Mouse (Mus musculus): ENCODE measurements around the gene Rnaset2b. TPM values are rescaled to one million over a fixed set of nuclear protein-coding genes. Genes with fewer than 3 reads are reported as not detected.
A peak's percentile ranks its signal among the peaks of the same experiment; 100 is the strongest.
"Not testable (repeated sequence)": the region's sequence is repeated elsewhere in the genome, so short reads cannot be mapped to it uniquely, and the experiment has no call there.

Gene Rnaset2b
- total RNA-seq (2017): 302 and 381 TPM in 2 replicates

- not testable (repeated sequence) for ATAC-seq (ENCODE audit: extremely low read depth, insufficient number of reproducible peaks, low FRiP score, poor library complexity, severe bottlenecking)
Observed at GRCm38 (mm10) chr17:6970334-6970733, at the start of gene Rnaset2b. TSS of gene Rnaset2b (plus strand) at chr17:6970634.

- not testable (repeated sequence) for ATAC-seq (ENCODE audit: extremely low read depth, insufficient number of reproducible peaks, low FRiP score, poor library complexity, severe bottlenecking)
Observed at GRCm38 (mm10) chr17:6931625-6932024, 38.8 kb upstream of the Rnaset2b start.

- not testable (repeated sequence) for ATAC-seq (ENCODE audit: extremely low read depth, insufficient number of reproducible peaks, low FRiP score, poor library complexity, severe bottlenecking)
Observed at GRCm38 (mm10) chr17:6942560-6942959, 27.9 kb upstream of the Rnaset2b start.

GRCm38 (mm10) chr17:6947637-6947983 is 22.8 kb upstream of the Rnaset2b start:
- not testable (repeated sequence) for ATAC-seq (ENCODE audit: extremely low read depth, insufficient number of reproducible peaks, low FRiP score, poor library complexity, severe bottlenecking)

GRCm38 (mm10) chr17:6947984-6948768 is 22.3 kb upstream of the Rnaset2b start, which contains the start of gene Rsph3b:
TSS of gene Rsph3b (minus strand) at chr17:6948682.
- ATAC-seq (ENCODE audit: extremely low read depth, insufficient number of reproducible peaks, low FRiP score, poor library complexity, severe bottlenecking): peak; percentile 64

- ATAC-seq (ENCODE audit: extremely low read depth, insufficient number of reproducible peaks, low FRiP score, poor library complexity, severe bottlenecking): not testable (repeated sequence)
Observed at GRCm38 (mm10) chr17:6948769-6949228, 21.6 kb upstream of the Rnaset2b start.

- ATAC-seq (ENCODE audit: extremely low read depth, insufficient number of reproducible peaks, low FRiP score, poor library complexity, severe bottlenecking): not testable (repeated sequence)
Observed at GRCm38 (mm10) chr17:6958881-6959280, 11.6 kb upstream of the Rnaset2b start.

- not testable (repeated sequence) for ATAC-seq (ENCODE audit: extremely low read depth, insufficient number of reproducible peaks, low FRiP score, poor library complexity, severe bottlenecking)
Observed at GRCm38 (mm10) chr17:6959543-6960259, 10.7 kb upstream of the Rnaset2b start.

GRCm38 (mm10) chr17:6960349-6960748 is 10.1 kb upstream of the Rnaset2b start:
- not testable (repeated sequence) for ATAC-seq (ENCODE audit: extremely low read depth, insufficient number of reproducible peaks, low FRiP score, poor library complexity, severe bottlenecking)

- not testable (repeated sequence) for ATAC-seq (ENCODE audit: extremely low read depth, insufficient number of reproducible peaks, low FRiP score, poor library complexity, severe bottlenecking)
Observed at GRCm38 (mm10) chr17:6960776-6961175, 9.7 kb upstream of the Rnaset2b start, which contains the start of gene Tagap1. TSS of gene Tagap1 (minus strand) at chr17:6961156.

- ATAC-seq (ENCODE audit: extremely low read depth, insufficient number of reproducible peaks, low FRiP score, poor library complexity, severe bottlenecking): peak; percentile 86
Observed at GRCm38 (mm10) chr17:6961181-6962000, 9.0 kb upstream of the Rnaset2b start.

GRCm38 (mm10) chr17:6962339-6962738 is 8.1 kb upstream of the Rnaset2b start:
- ATAC-seq (ENCODE audit: extremely low read depth, insufficient number of reproducible peaks, low FRiP score, poor library complexity, severe bottlenecking): not testable (repeated sequence)

- ATAC-seq (ENCODE audit: extremely low read depth, insufficient number of reproducible peaks, low FRiP score, poor library complexity, severe bottlenecking): not testable (repeated sequence)
Observed at GRCm38 (mm10) chr17:6962936-6963335, 7.5 kb upstream of the Rnaset2b start.

- ATAC-seq (ENCODE audit: extremely low read depth, insufficient number of reproducible peaks, low FRiP score, poor library complexity, severe bottlenecking): peak; percentile 20; the same call in 1 of the 2 replicates
Observed at GRCm38 (mm10) chr17:6965364-6965763, 5.1 kb upstream of the Rnaset2b start.

GRCm38 (mm10) chr17:6967673-6968072 is 2.8 kb upstream of the Rnaset2b start:
- ATAC-seq (ENCODE audit: extremely low read depth, insufficient number of reproducible peaks, low FRiP score, poor library complexity, severe bottlenecking): peak; percentile 71

GRCm38 (mm10) chr17:6971238-6971637 is 804 bp downstream of the Rnaset2b start:
- ATAC-seq (ENCODE audit: extremely low read depth, insufficient number of reproducible peaks, low FRiP score, poor library complexity, severe bottlenecking): not testable (repeated sequence)

GRCm38 (mm10) chr17:6972836-6973396 is 2.5 kb downstream of the Rnaset2b start:
- not testable (repeated sequence) for ATAC-seq (ENCODE audit: extremely low read depth, insufficient number of reproducible peaks, low FRiP score, poor library complexity, severe bottlenecking)

GRCm38 (mm10) chr17:6974985-6975384 is 4.6 kb downstream of the Rnaset2b start:
- ATAC-seq (ENCODE audit: extremely low read depth, insufficient number of reproducible peaks, low FRiP score, poor library complexity, severe bottlenecking): not testable (repeated sequence)

Measured in neutrophil, adult 5-6 weeks (primary cell).